Mouse (Mus musculus): ENCODE measurements at regions not wholly inside any gene's neighbourhood (a gene's known extent, or its start where the extent isn't known, plus 50 kb on each side); places are given as distances from the start of the nearest gene placed in this dataset.

DNA sequence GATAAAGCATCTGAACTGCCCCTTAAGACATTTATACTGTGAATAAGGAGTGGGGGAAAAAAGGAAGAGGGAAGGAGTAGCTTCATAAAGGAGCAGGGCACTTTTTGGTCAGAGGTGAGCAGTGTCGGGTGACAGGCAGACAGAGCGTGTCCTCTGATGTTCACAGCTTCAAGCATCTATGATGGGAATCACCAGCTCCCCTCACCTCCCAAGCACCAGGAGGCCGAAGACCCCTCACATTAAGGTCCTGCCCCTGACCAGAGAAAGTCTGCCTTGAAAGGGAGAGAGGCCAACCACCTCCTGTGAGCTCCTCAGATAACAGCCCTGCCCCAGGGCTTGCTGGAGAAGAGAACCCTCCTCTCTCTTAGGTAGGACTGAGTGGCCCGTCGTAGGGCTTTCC, 320.6 kb downstream of the Cd83 start:
- TF ChIP-seq CTCF (IDR thresholded peaks at IDR 0.05; ENCODE audit: insufficient read depth, low read length) (no peak), POLR2A (IDR thresholded peaks at IDR 0.05; ENCODE audit: borderline replicate concordance, extremely low read depth, low read depth, low read length) (no peak)

All from lung, adult 2 months (tissue).